Mouse (Mus musculus) megakaryocyte-erythroid progenitor cell, adult 5 weeks (primary cell): ENCODE data around the gene Naip6. TPM values are rescaled to one million over a fixed set of nuclear protein-coding genes. Genes with fewer than 3 reads are reported as not detected.

Experiments used
- polyA plus RNA-seq: library from polyadenylated mRNA; stranded (reverse); fragments of >175 nt; gene quantifications from 2 replicates; pipeline ENCODE4 v1.2.3, GENCODE M21; 2012

The Naip6 gene
- 0.80 and 0.85 TPM in 2 replicates for polyA plus RNA-seq

DNA sequence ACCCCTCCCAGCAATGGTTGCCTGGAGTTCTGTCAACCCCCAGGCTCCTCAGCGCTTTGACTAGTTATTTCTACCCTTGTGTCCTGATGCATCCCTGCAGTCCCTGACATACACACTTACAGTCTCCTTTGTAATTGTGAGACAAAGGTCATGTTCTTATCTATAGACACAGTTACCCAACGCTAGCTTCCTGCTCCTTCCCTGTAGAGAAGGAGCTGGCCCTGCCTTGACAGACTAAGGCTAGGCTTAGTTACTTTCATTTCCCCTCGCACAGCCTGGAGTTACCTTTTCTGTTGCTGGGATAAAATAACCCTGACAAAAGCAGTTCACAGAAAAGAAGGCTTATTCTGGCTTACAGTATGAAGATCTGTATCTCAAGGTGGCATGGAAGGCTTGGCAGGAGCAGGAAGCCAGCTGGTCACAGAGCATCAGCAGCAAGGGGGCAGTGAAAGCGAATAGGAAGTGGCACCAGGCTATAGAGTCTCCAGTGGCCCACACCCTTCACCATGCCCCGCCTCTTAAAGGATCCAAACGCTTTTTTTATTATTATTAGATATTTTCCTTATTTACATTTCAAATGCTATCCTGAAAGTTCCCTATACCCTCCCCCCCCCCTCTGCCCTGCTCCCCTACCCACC lies at the start of gene Naip6:
TSS of gene Naip6 (minus strand) at position 419 of the 638 bp plus-strand sequence.

DNA sequence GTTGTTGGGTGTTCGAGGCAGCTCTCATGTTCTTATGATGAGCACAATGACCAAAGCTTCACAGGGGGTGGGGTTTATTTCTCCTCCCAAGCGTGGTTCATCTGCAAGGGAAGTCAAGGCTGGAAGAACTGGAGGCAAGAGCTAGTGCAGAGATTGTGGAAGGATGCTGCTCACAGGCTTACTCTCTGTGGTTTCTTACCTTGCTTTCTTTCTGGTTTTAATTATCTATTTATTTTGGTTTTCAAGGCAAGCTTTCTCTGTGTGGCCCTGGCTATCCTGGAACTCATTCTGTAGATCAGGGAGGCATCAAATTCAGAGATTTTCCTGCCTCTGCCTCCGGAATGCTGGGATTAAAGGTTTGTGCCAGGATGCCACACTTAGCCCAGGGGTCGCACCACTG lies 71.3 kb downstream of the Naip6 start, which contains the start of gene Naip5:
TSS of gene Naip5 (minus strand) at position 101 of the 400 bp plus-strand sequence.

Other genes with a start within 250 kb of the Naip6 start
- 4.1 and 5.0 TPM in 2 replicates for gene Bdp1, start 213.6 kb downstream of the Naip6 start, polyA plus RNA-seq
- gene Serf1, start 209.7 kb downstream of the Naip6 start, polyA plus RNA-seq = 70.9 and 94.1 TPM in 2 replicates
- 85.9 and 90.0 TPM in 2 replicates for gene Smn1, start 192.8 kb downstream of the Naip6 start, polyA plus RNA-seq
- gene Naip2, start 115.6 kb downstream of the Naip6 start, polyA plus RNA-seq = 0.87 and 1.7 TPM in 2 replicates
- gene Naip5, start 71.4 kb downstream of the Naip6 start, polyA plus RNA-seq = 0.79 and 0.87 TPM in 2 replicates
- gene Naip1, start 135.2 kb upstream of the Naip6 start, polyA plus RNA-seq = 0.02 TPM in 1 of 2 replicates, not detected in the other
- 25.0 and 29.8 TPM in 2 replicates for gene Gtf2h2, start 174.9 kb upstream of the Naip6 start, polyA plus RNA-seq
- 0.11 TPM in 1 of 2 replicates, not detected in the other for gene Ocln, start 235.0 kb upstream of the Naip6 start, polyA plus RNA-seq